ENCODE assay signal across 22 mouse cellular contexts in the genomic region with DNA sequence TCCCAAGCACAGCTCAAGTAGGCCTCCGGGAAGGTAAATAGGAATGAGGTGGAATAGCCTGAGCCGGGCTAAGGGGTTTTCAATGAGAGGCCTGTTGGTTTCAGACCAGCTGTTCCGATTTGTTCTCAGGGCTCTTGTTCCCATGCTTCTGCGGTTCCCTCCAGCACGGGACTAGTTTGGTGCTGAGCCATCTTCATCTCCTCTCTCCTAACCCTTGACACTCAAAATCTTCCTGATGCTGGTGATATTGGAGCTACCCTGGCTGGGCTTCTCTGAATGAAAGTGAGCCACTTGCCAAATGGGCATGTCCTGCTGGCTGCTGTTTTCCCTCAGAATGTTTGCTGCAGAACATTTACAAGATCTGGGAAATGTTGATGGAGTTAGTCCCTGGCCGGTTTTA. TPM values are rescaled to one million over a fixed set of nuclear protein-coding genes. Genes with fewer than 3 reads are reported as not detected.
DNase-seq lines count a peak whose midpoint lies in the region; ATAC-seq and TF ChIP-seq lines count a peak whose summit lies in the region.
"Had no signal": no experiment of that assay in that cellular context is flagged by ENCODE, and none has a peak within 500 bp of the region (broad histone marks: within the 10 kb centered on the region; RNA-seq: fewer than 3 reads in every experiment).

No protein-coding gene starts in this region.

- no peak for TF ChIP-seq POLR2A in thymus, adult 2 months (IDR thresholded peaks at IDR 0.05; ENCODE audit: control insufficient read depth, extremely low read depth, insufficient read depth, low read length, poor library complexity)

- no peaks in the 10 kb centered on the region for H3K4me1 ChIP-seq in midbrain, embryonic 16.5 days (ENCODE audit: control insufficient read depth, insufficient read depth, low read length)
- peaks cover 16% of the 10 kb centered on the region for H3K4me1 ChIP-seq in thymus, adult 2 months (replicated peaks; ENCODE audit: control insufficient read depth, insufficient read depth, low read length)
- H3K4me1 ChIP-seq: embryonic facial prominence, embryonic 13.5 days; embryonic facial prominence, embryonic 15.5 days; forebrain, embryonic 10.5 days; forebrain, embryonic 12.5 days had no signal

- peak overlapping the region; percentile 68 for H3K27ac ChIP-seq in gastrocnemius, adult 2 months
- H3K27ac ChIP-seq in midbrain, embryonic 16.5 days (ENCODE audit: low read length): no peak overlapping the region
- no peak overlapping the region for H3K27ac ChIP-seq in thymus, adult 2 months (ENCODE audit: control insufficient read depth, insufficient read depth, low read length)
- H3K27ac ChIP-seq: embryonic facial prominence, embryonic 13.5 days; embryonic facial prominence, embryonic 15.5 days; forebrain, embryonic 10.5 days; forebrain, embryonic 12.5 days had no signal

- no peak overlapping the region for H3K4me2 ChIP-seq in midbrain, embryonic 16.5 days (ENCODE audit: low read length)
- H3K4me2 ChIP-seq: embryonic facial prominence, embryonic 13.5 days; embryonic facial prominence, embryonic 15.5 days; forebrain, embryonic 12.5 days had no signal

- no peaks in the 10 kb centered on the region for H3K27me3 ChIP-seq in midbrain, embryonic 16.5 days (ENCODE audit: control insufficient read depth, insufficient read depth, low read depth, low read length)
- no peaks in the 10 kb centered on the region for H3K27me3 ChIP-seq in thymus, adult 2 months (ENCODE audit: control insufficient read depth, insufficient read depth, low read length)
- H3K27me3 ChIP-seq: embryonic facial prominence, embryonic 13.5 days; embryonic facial prominence, embryonic 15.5 days; forebrain, embryonic 12.5 days had no signal

- DNase-seq in gastrocnemius, adult 2 months: peak; percentile 69
- DNase-seq in gastrocnemius, postnatal 10 days: no peak
- DNase-seq in gastrocnemius, postnatal 14 days: peak; percentile 30
- peak; percentile 30 for DNase-seq in gastrocnemius, postnatal 25 days
- no peak for DNase-seq in thymus, adult 2 months
- DNase-seq: adrenal gland, adult 2 months; adrenal gland, postnatal 10 days; adrenal gland, postnatal 25 days; cerebellum, adult 11 months; cerebellum, adult 18-20 months; cerebellum, adult 8-10 months; cerebellum, adult 9-11 months; cerebellum, postnatal 14 days; cerebellum, postnatal 36 days; embryo, embryonic 11 days had no signal

- ATAC-seq in midbrain, embryonic 16.5 days: no peak
- ATAC-seq: forebrain, embryonic 14.5 days had no signal

- H3K36me3 ChIP-seq in midbrain, embryonic 16.5 days (ENCODE audit: control insufficient read depth, insufficient read depth, low read length): peaks cover 13% of the 10 kb centered on the region; the same call in 1 of the 2 replicates
- H3K36me3 ChIP-seq in thymus, adult 2 months (ENCODE audit: control insufficient read depth, insufficient read depth, low read length): no peaks in the 10 kb centered on the region
- H3K36me3 ChIP-seq: embryonic facial prominence, embryonic 13.5 days; embryonic facial prominence, embryonic 15.5 days; forebrain, embryonic 12.5 days had no signal

- 83% methylated on average over 6 of the region's 6 CpGs for WGBS in midbrain, embryonic 16.5 days
- WGBS in thymus, adult 2 months: 93% methylated on average over 6 of the region's 6 CpGs

- no peak overlapping the region for H3K9ac ChIP-seq in midbrain, embryonic 16.5 days (ENCODE audit: low read depth, low read length)
- H3K9ac ChIP-seq: embryonic facial prominence, embryonic 13.5 days; embryonic facial prominence, embryonic 15.5 days; forebrain, embryonic 12.5 days had no signal

- intact Hi-C loops in gastrocnemius, adult 2 months (cut with DNase I): no loop called here
- intact Hi-C loops in gastrocnemius, postnatal 14 days (cut with DNase I; ENCODE audit: low total_unique reads): loop anchor here (10.0 kb wide), 1 partner anchor 637 kb away; no protein-coding TSS in a partner anchor

- no peak for TF ChIP-seq CTCF in gastrocnemius, adult 2 months (IDR thresholded peaks at IDR 0.05)
- no peak for TF ChIP-seq CTCF in thymus, adult 2 months (IDR thresholded peaks at IDR 0.05; ENCODE audit: borderline replicate concordance, control insufficient read depth, extremely low read depth, insufficient read depth, low read length, poor library complexity)

- H3K9me3 ChIP-seq in midbrain, embryonic 16.5 days (replicated peaks; ENCODE audit: control insufficient read depth, low read length, poor library complexity, severe bottlenecking): no peaks in the 10 kb centered on the region
- H3K9me3 ChIP-seq: embryonic facial prominence, embryonic 13.5 days; embryonic facial prominence, embryonic 15.5 days; forebrain, embryonic 10.5 days; forebrain, embryonic 12.5 days had no signal

- H3K4me3 ChIP-seq in gastrocnemius, adult 2 months: no peak overlapping the region
- no peak overlapping the region for H3K4me3 ChIP-seq in midbrain, embryonic 16.5 days (ENCODE audit: low read depth, low read length)
- H3K4me3 ChIP-seq in thymus, adult 2 months (ENCODE audit: control insufficient read depth, insufficient read depth, low read length): no peak overlapping the region
- H3K4me3 ChIP-seq: embryonic facial prominence, embryonic 13.5 days; embryonic facial prominence, embryonic 15.5 days; erythroblast, embryonic 14.5 days; forebrain, embryonic 10.5 days; forebrain, embryonic 12.5 days had no signal

RNA-seq across cellular contexts. Expression of a gene that starts 35.0 kb away (rescaled TPM):
- total RNA-seq in gastrocnemius, adult 2 months (2021): 10 to 100 TPM; 41.0 to 43.0 TPM
- total RNA-seq in gastrocnemius, postnatal 10 days (2021): 10 to 100 TPM; 28.5 to 29.8 TPM
- 10 to 100 TPM; 31.7 to 32.0 TPM for total RNA-seq in gastrocnemius, postnatal 14 days (2021)
- total RNA-seq in gastrocnemius, postnatal 25 days (2021): 10 to 100 TPM; 34.5 to 37.3 TPM
- polyA plus RNA-seq in midbrain, embryonic 16.5 days (2015; fragmentation: Nextera tagmentation; extraction: Ambion mirVana): 36.1 and 39.4 TPM in 2 replicates
- polyA plus RNA-seq in thymus, adult 2 months (2012; rRNA removed): 9.2 and 10.9 TPM in 2 replicates

RNA-seq across cellular contexts. Expression of a gene that starts 39.4 kb away (rescaled TPM):
- total RNA-seq in gastrocnemius, adult 2 months (2021): 100 to 1,000 TPM; 253 to 335 TPM
- 100 to 1,000 TPM; 203 to 246 TPM for total RNA-seq in gastrocnemius, postnatal 10 days (2021)
- total RNA-seq in gastrocnemius, postnatal 14 days (2021): 100 to 1,000 TPM; 245 to 287 TPM
- total RNA-seq in gastrocnemius, postnatal 25 days (2021): 100 to 1,000 TPM; 273 to 293 TPM
- 149 and 151 TPM in 2 replicates for polyA plus RNA-seq in midbrain, embryonic 16.5 days (2015; fragmentation: Nextera tagmentation; extraction: Ambion mirVana)
- polyA plus RNA-seq in thymus, adult 2 months (2012; rRNA removed): 47.7 and 52.3 TPM in 2 replicates

Comparison
In these comparisons a context has a peak if more than half of its experiments do, and no peak if none do; other contexts are left out.
1. DNase-seq: peak in gastrocnemius, adult 2 months (single experiment), gastrocnemius, postnatal 14 days (single experiment) and gastrocnemius, postnatal 25 days (single experiment); none in gastrocnemius, postnatal 10 days (single experiment) and thymus, adult 2 months (single experiment).